Mouse (Mus musculus) E14TG2a.4 (cell line): ENCODE measurements around the gene Adcy7.

ENCODE experiments used
- H3K27me3 ChIP-seq: 2 replicates; pipeline ENCODE4 v1.6.1; 2014; ENCODE audit warnings: low read length, control low read depth; ENCODE audit not compliant: insufficient read depth
- H3K36me3 ChIP-seq: 2 replicates; pipeline ENCODE4 v1.6.1; 2014; ENCODE audit warnings: low read length, control low read depth; ENCODE audit not compliant: insufficient read depth
- H3K4me1 ChIP-seq: replicated peaks from 2 replicates; pipeline ENCODE4 v1.6.1; 2014; ENCODE audit warnings: low read depth, low read length, control low read depth
- H3K4me3 ChIP-seq: replicated peaks from 2 replicates; pipeline ENCODE4 v1.5.1; 2014; ENCODE audit warnings: mild to moderate bottlenecking, low read length
- H3K9me3 ChIP-seq: 2 replicates; pipeline ENCODE4 v1.6.1; 2014; ENCODE audit warnings: low read length, control low read depth
- CTCF ChIP-seq: conservative IDR thresholded peaks from 2 replicates; pipeline ENCODE4 v1.5.1; 2014; ENCODE audit warnings: low read length
- NANOG ChIP-seq: IDR thresholded peaks from 2 replicates; pipeline ENCODE4 v1.6.1; 2014; ENCODE audit warnings: borderline replicate concordance, low read length, mixed read lengths
- POU5F1 ChIP-seq: IDR thresholded peaks from 2 replicates; pipeline ENCODE4 v1.6.1; 2014; ENCODE audit warnings: low read length, borderline replicate concordance

Adcy7 gene

DNA sequence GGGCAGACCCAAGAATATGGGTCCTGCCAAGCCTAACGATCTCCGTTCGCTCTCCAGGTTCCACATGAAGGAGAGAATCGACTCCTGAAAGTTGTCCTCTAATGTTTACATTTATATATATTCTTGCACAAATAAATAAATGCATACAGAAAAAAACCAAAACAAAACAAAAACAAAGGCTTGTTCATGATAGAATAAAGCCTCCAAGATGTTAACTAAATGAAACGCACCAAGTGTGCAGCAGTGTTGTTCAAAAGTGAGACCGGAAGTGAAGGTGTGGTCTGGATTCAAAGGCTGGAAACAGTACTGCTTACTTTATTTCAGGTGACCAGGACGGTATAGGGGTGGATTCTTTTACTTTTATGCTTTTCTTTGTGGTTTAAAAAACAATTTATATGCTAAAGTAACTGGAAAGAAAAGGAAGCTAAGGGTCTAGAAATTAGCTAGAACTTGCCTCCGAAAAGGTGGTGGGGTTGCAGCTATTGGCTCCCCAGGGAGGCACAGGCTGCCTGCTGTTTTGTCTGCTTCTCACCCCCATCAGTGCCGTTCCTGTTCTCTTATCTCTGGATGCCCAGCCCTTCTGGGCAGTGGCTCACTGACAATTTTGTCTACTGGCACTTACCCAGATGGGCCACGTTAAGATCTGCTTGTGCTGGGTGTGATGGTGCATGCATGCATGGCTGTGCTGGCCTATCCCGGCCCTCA, 90.4 kb downstream of the Adcy7 start:
- peaks cover 3% of the 10 kb centered on the region; the same call in 1 of the 2 replicates for H3K9me3 ChIP-seq
- H3K36me3 ChIP-seq: peaks cover 22% of the 10 kb centered on the region
- no peak overlapping the region for H3K4me3 ChIP-seq
- TF ChIP-seq POU5F1 (no peak), CTCF (no peak), NANOG (no peak)
- H3K27me3 ChIP-seq: peaks cover 5% of the 10 kb centered on the region; the same call in 1 of the 2 replicates
- peaks cover 24% of the 10 kb centered on the region for H3K4me1 ChIP-seq

DNA sequence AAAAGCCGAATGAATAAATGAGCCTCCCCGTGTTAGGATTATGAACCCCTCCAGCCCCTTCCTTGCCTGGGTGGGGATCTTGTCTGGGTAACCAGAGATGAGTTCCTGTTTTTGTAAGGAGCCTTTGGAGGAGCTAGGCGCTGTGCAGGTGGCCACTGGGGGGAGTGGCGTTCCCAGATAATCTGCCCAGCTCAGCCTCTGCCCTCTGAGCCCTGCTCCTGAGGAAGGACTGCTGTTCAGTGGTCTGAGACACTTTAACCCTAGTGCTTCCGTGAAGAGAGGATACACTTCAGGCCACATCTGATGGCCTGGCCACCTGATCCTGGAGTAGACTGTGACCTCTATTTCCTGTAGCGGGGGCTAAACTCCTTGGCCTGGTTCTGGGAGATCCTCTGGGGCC, 97.0 kb downstream of the Adcy7 start:
- TF ChIP-seq NANOG: no peak
- Histone ChIP-seq H3K36me3 (no peaks in the 10 kb centered on the region), H3K9me3 (peaks cover 3% of the 10 kb centered on the region; the same call in 1 of the 2 replicates)

DNA sequence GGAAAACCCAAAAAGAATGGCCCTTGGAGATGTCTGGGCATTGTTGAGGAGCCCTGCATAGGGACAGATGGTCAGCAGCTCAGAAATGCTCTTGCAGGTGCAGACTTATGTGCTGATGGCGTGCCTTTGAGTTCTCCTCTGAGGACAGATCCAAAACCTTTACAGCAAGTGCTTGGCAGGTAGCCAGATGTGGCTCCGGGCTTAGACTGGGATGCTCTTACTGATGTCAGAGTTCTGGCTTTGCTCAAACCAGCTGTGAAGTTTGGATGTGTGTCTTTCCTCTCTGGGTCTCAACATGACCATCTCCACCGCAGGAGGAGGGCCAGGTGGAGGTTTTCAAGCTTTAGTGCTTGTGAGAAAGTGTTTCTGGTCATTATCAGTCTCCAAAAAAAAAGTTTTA, 97.6 kb downstream of the Adcy7 start:
- H3K27me3 ChIP-seq: peaks cover 5% of the 10 kb centered on the region; the same call in 1 of the 2 replicates
- H3K36me3 ChIP-seq: no peaks in the 10 kb centered on the region
- TF ChIP-seq NANOG (no peak), POU5F1 (no peak), CTCF (no peak)
- H3K4me1 ChIP-seq: no peaks in the 10 kb centered on the region; the same call in 1 of the 2 replicates
- H3K4me3 ChIP-seq: no peak overlapping the region
- H3K9me3 ChIP-seq: peaks cover 3% of the 10 kb centered on the region; the same call in 1 of the 2 replicates

More for the DNA sequence above, 97.0 kb downstream of the Adcy7 start:
- H3K27me3 ChIP-seq: peaks cover 5% of the 10 kb centered on the region; the same call in 1 of the 2 replicates
- no peaks in the 10 kb centered on the region; the same call in 1 of the 2 replicates for H3K4me1 ChIP-seq
- no peak overlapping the region for H3K4me3 ChIP-seq

DNA sequence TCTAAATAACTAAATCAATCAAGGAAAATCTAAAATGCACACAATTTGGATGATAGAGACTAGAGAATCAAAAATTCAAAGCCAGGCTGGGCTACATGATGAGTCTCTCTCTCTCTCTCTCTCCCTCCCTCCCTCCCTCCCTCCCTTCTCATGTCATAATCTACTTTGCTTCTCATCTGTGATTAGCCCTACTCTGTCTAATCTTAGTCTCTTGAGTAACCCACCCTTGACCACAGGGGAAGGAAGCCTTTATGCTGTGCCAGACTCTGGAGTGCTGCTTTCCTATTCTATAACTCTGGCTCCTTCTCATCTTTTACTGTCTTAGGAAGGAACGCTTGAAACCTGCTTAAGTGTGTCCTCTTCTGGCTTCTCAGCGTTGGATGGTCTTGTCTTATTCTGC, 99.3 kb downstream of the Adcy7 start:
- no peaks in the 10 kb centered on the region; the same call in 1 of the 2 replicates for H3K4me1 ChIP-seq
- H3K4me3 ChIP-seq: no peak overlapping the region
- no peak for TF ChIP-seq NANOG
- TF ChIP-seq POU5F1: no peak
- TF ChIP-seq CTCF: no peak

DNA sequence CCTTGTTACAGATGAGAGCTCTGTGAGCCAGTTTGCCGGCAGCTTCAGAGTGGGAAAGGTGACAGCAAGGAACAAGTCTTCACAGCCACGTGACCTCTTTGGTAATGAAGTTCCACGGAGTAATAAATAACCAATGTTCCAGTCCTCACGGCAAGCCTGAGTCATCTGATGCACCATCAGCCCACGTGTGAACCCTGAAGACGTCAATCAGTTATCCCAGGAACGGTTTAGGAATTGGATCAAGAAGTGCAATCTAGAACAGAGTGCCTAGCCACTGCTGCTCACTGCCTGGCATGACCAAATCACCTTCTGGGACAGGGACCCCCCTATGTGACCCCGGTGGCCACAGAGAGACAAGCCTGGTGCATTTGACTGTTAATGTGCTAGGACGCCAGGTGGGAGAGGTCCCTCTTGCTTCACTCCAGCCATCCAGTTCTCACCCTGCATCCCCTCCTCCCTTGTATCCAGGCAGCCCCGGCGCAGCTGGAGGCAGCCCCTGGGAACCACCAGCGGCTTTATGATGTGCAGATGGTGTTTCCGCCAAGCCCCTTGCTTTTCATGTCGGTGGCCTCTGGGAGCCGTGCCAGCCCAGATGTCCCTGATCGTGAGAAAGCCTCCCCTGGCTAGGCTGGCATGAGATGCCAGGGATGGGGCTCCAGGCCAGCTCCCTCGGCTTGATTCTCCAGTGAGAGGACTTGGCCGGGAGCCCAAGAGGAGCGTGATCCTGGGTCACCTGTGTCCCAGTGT, 104.8 kb downstream of the Adcy7 start:
- Histone ChIP-seq H3K4me1 (peaks cover 5% of the 10 kb centered on the region), H3K9me3 (no peaks in the 10 kb centered on the region), H3K27me3 (peaks cover 35% of the 10 kb centered on the region), H3K36me3 (no peaks in the 10 kb centered on the region), H3K4me3 (no peak overlapping the region)
- TF ChIP-seq NANOG: no peak
- TF ChIP-seq POU5F1: no peak
- TF ChIP-seq CTCF: no peak

More for the DNA sequence above, 99.3 kb downstream of the Adcy7 start:
- Histone ChIP-seq H3K27me3 (peaks cover 14% of the 10 kb centered on the region), H3K9me3 (peaks cover 3% of the 10 kb centered on the region; the same call in 1 of the 2 replicates), H3K36me3 (no peaks in the 10 kb centered on the region)
